In the genomic region with DNA sequence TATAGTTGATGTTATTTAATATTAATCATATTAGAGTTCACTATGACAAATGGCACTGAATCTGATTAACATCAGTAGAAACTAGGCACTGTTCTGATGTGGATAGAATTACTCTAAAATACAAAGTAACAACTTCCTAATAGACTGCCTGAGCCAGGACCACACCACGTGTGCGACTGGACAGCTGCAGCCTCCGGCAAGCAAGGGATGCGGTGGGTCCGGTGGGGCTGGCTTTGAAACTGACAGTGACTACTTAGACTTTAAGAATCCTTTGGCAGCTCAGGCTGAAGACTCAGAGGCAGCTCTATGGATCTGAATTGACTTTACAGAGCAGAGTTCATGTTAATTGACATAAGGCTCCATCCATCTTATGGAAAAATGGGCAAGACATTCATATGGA, we compare ENCODE assay signal across 14 mouse cellular contexts.
DNase-seq lines count a peak whose midpoint lies in the region; ATAC-seq and TF ChIP-seq lines count a peak whose summit lies in the region.
"Had no signal": no experiment of that assay in that cellular context is flagged by ENCODE, and none has a peak within 500 bp of the region (broad histone marks: within the 10 kb centered on the region; RNA-seq: fewer than 3 reads in every experiment).

No protein-coding gene starts in this region.

- in situ Hi-C loops in CH12.LX (cut with MboI; ENCODE audit: low pct_ligation_motif_present, low pct_unique_long_range_greater_than_20kb, low sequenced_read_pairs), result no loop called here

- H3K4me3 ChIP-seq in layer of hippocampus, adult 2 months, result no peak overlapping the region
- peak overlapping the region; percentile 36 to 67 (median 60) for H3K4me3 ChIP-seq in CH12.LX (replicated peaks in 1 of 3; ENCODE audit: low read depth in 2 of 3, low read length in 2 of 3, poor library complexity in 1 of 3)
- H3K4me3 ChIP-seq in liver, embryonic 14.5 days (ENCODE audit: insufficient read depth in 1 of 2, low read depth in 2 of 2, low read length in 2 of 2), result 0 out of 4 replicates have a peak overlapping the region, but pooled peaks of 1 of the 2 experiments have one; percentile 3
- H3K4me3 ChIP-seq in neural tube, embryonic 15.5 days (replicated peaks), result no peak overlapping the region
- no peak overlapping the region for H3K4me3 ChIP-seq in heart, embryonic 10.5 days
- H3K4me3 ChIP-seq: lung, embryonic 15.5 days; midbrain, embryonic 15.5 days had no signal

- 57% methylated on average over 5 of the region's 5 CpGs for WGBS in liver, embryonic 14.5 days (ENCODE audit: insufficient replicate concordance)
- 55% methylated on average over 5 of the region's 5 CpGs for WGBS in neural tube, embryonic 15.5 days
- 89% methylated on average over 5 of the region's 5 CpGs for WGBS in heart, embryonic 10.5 days

- peaks cover 59% of the 10 kb centered on the region for H3K79me2 ChIP-seq in CH12.LX (replicated peaks; ENCODE audit: control insufficient read depth, extremely low read depth, insufficient read depth, poor library complexity, severe bottlenecking)

- peaks cover 7 to 30% of the 10 kb centered on the region in 2 experiments for H3K36me3 ChIP-seq in CH12.LX (replicated peaks in 1 of 2; ENCODE audit: control insufficient read depth in 1 of 2, insufficient read depth in 1 of 2, low read length in 1 of 2)
- H3K36me3 ChIP-seq in liver, embryonic 14.5 days (replicated peaks; ENCODE audit: control insufficient read depth, insufficient read depth, low read depth), result no peaks in the 10 kb centered on the region
- no peaks in the 10 kb centered on the region for H3K36me3 ChIP-seq in neural tube, embryonic 15.5 days
- H3K36me3 ChIP-seq in heart, embryonic 10.5 days, result no peaks in the 10 kb centered on the region
- H3K36me3 ChIP-seq: lung, embryonic 15.5 days; midbrain, embryonic 15.5 days had no signal

- DNase-seq in layer of hippocampus, adult 2 months (ENCODE audit: low spot score in 2 of 2), result no peak
- DNase-seq in layer of hippocampus, postnatal 10 days (ENCODE audit: low spot score in 2 of 2), result no peak
- peak; percentile 71 for DNase-seq in A20 (ENCODE audit: low read depth, low spot score)
- DNase-seq in CH12.LX (ENCODE audit: extremely low read depth), result no peak
- DNase-seq in liver, embryonic 14.5 days (ENCODE audit: low read depth in 3 of 3, low spot score in 3 of 3), result no peak
- DNase-seq in heart, embryonic 10.5 days (ENCODE audit: low spot score), result no peak
- DNase-seq: adrenal gland, adult 2 months; cerebellum, adult 18-20 months; cerebellum, postnatal 36 days; layer of hippocampus, postnatal 36 days; right cerebral cortex, adult 18-20 months had no signal

- dilution Hi-C loops in CH12.LX (cut with MboI; ENCODE audit: extremely low pct_ligation_motif_present, extremely low pct_unique_long_range_greater_than_20kb, low sequenced_read_pairs), result no loop called here

- peaks cover 30 to 54% of the 10 kb centered on the region in 2 experiments for H3K4me1 ChIP-seq in CH12.LX (ENCODE audit: control insufficient read depth in 1 of 2, insufficient read depth in 2 of 2)
- peaks cover 11 to 33% of the 10 kb centered on the region in 2 experiments for H3K4me1 ChIP-seq in liver, embryonic 14.5 days (replicated peaks; ENCODE audit: control insufficient read depth in 2 of 2, insufficient read depth in 2 of 2, low read length in 1 of 2)
- H3K4me1 ChIP-seq in neural tube, embryonic 15.5 days, result peaks cover 13% of the 10 kb centered on the region
- H3K4me1 ChIP-seq in heart, embryonic 10.5 days, result peaks cover 10% of the 10 kb centered on the region

- TF ChIP-seq POLR2A in CH12.LX (IDR thresholded peaks at IDR 0.05; ENCODE audit: low read depth, low read length), result no peak

- TF ChIP-seq RAD21 in CH12.LX (IDR thresholded peaks at IDR 0.05; ENCODE audit: low read depth, low read length), result no peak

- H3K4me2 ChIP-seq in CH12.LX (ENCODE audit: insufficient read depth, low read depth, poor library complexity, severe bottlenecking), result peak overlapping the region; percentile 71
- H3K4me2 ChIP-seq in liver, embryonic 14.5 days (ENCODE audit: low read depth), result peak overlapping the region; percentile 51
- H3K4me2 ChIP-seq in neural tube, embryonic 15.5 days, result no peak overlapping the region
- H3K4me2 ChIP-seq: lung, embryonic 15.5 days; midbrain, embryonic 15.5 days had no signal

- no peak for ATAC-seq in liver, embryonic 14.5 days (ENCODE audit: insufficient read depth)
- no peak for ATAC-seq in neural tube, embryonic 15.5 days (ENCODE audit: low FRiP score)
- ATAC-seq: midbrain, embryonic 15.5 days had no signal

- H3K9ac ChIP-seq in CH12.LX (ENCODE audit: insufficient read depth, low read depth), result peak overlapping the region; percentile 85
- H3K9ac ChIP-seq in liver, embryonic 14.5 days (replicated peaks), result no peak overlapping the region
- H3K9ac ChIP-seq in neural tube, embryonic 15.5 days (replicated peaks), result no peak overlapping the region
- H3K9ac ChIP-seq: lung, embryonic 15.5 days; midbrain, embryonic 15.5 days had no signal

- no peaks in the 10 kb centered on the region for H3K27me3 ChIP-seq in CH12.LX (replicated peaks)
- no peaks in the 10 kb centered on the region for H3K27me3 ChIP-seq in liver, embryonic 14.5 days (ENCODE audit: control insufficient read depth, insufficient read depth, low read length)
- H3K27me3 ChIP-seq in neural tube, embryonic 15.5 days (replicated peaks), result no peaks in the 10 kb centered on the region
- H3K27me3 ChIP-seq in heart, embryonic 10.5 days (ENCODE audit: insufficient read depth, poor library complexity, severe bottlenecking), result no peaks in the 10 kb centered on the region
- H3K27me3 ChIP-seq: lung, embryonic 15.5 days; midbrain, embryonic 15.5 days had no signal

- H3K27ac ChIP-seq in layer of hippocampus, adult 2 months, result peak overlapping the region; percentile 20; the same call in 1 of the 2 replicates
- H3K27ac ChIP-seq in CH12.LX (ENCODE audit: insufficient read depth, low read depth), result peak overlapping the region; percentile 43
- H3K27ac ChIP-seq in liver, embryonic 14.5 days, result no peak overlapping the region
- H3K27ac ChIP-seq in neural tube, embryonic 15.5 days (replicated peaks), result no peak overlapping the region
- no peak overlapping the region for H3K27ac ChIP-seq in heart, embryonic 10.5 days
- H3K27ac ChIP-seq: lung, embryonic 15.5 days; midbrain, embryonic 15.5 days had no signal

- TF ChIP-seq CTCF in layer of hippocampus, adult 2 months (conservative IDR thresholded peaks at IDR 0.05), result no peak
- no peak for TF ChIP-seq CTCF in CH12.LX (conservative IDR thresholded peaks at IDR 0.05 in 1 of 2, IDR thresholded peaks at IDR 0.05 in 1 of 2; ENCODE audit: low read depth in 2 of 2, low read length in 2 of 2)
- TF ChIP-seq CTCF in liver, embryonic 14.5 days (IDR thresholded peaks at IDR 0.05; ENCODE audit: low read depth), result no peak

- no peak for TF ChIP-seq EP300 in CH12.LX (IDR thresholded peaks at IDR 0.05; ENCODE audit: low read length)
- no peak for TF ChIP-seq EP300 in liver, embryonic 14.5 days (IDR thresholded peaks at IDR 0.05; ENCODE audit: low read depth)

- H3K9me3 ChIP-seq in CH12.LX (replicated peaks; ENCODE audit: low read length), result no peaks in the 10 kb centered on the region
- no peaks in the 10 kb centered on the region for H3K9me3 ChIP-seq in liver, embryonic 14.5 days (ENCODE audit: control insufficient read depth, low read length)
- no peaks in the 10 kb centered on the region for H3K9me3 ChIP-seq in neural tube, embryonic 15.5 days (replicated peaks)
- H3K9me3 ChIP-seq in heart, embryonic 10.5 days, result no peaks in the 10 kb centered on the region
- H3K9me3 ChIP-seq: lung, embryonic 15.5 days; midbrain, embryonic 15.5 days had no signal

TF ChIP-seq in CH12.LX, 34 proteins besides CTCF, POLR2A, EP300 and RAD21:
- TF ChIP-seq CHD2 (IDR thresholded peaks at IDR 0.05; ENCODE audit: low read length) (no peak), PAX5 (IDR thresholded peaks at IDR 0.05; ENCODE audit: low read length) (no peak), ZNF384 (IDR thresholded peaks at IDR 0.05; ENCODE audit: low read depth, low read length) (no peak), RCOR1 (conservative IDR thresholded peaks at IDR 0.05; ENCODE audit: low read depth, low read length) (no peak), SIN3A (IDR thresholded peaks at IDR 0.05; ENCODE audit: low read length) (peak; percentile 60), MXI1 (IDR thresholded peaks at IDR 0.05; ENCODE audit: low read depth, low read length) (peak; percentile 93), UBTF (IDR thresholded peaks at IDR 0.05; ENCODE audit: low read depth, low read length) (0 out of 2 replicates have a peak, but pooled peaks have one; percentile 29), MAX (IDR thresholded peaks at IDR 0.05; ENCODE audit: low read length) (peak; percentile 80; the same call in 1 of the 2 replicates), MYC (IDR thresholded peaks at IDR 0.05; ENCODE audit: low read depth, low read length) (peak; percentile 78)

Comparison
In these comparisons a context has a peak if more than half of its experiments do, and no peak if none do; other contexts are left out.
1. H3K27ac ChIP-seq: peak in layer of hippocampus, adult 2 months (single experiment) and CH12.LX (single experiment); none in liver, embryonic 14.5 days (single experiment), neural tube, embryonic 15.5 days (single experiment) and heart, embryonic 10.5 days (single experiment).
2. H3K4me3 ChIP-seq: peak in CH12.LX (3 of 3); none in layer of hippocampus, adult 2 months (single experiment), neural tube, embryonic 15.5 days (single experiment) and heart, embryonic 10.5 days (single experiment).